Mouse (Mus musculus): Measurements from ENCODE around the gene Mtmr1. TPM values are rescaled to one million over a fixed set of nuclear protein-coding genes. Genes with fewer than 3 reads are reported as not detected.

The Mtmr1 gene
- polyA plus RNA-seq, 1 experiment from 2014 or later = 14.8 TPM

DNA sequence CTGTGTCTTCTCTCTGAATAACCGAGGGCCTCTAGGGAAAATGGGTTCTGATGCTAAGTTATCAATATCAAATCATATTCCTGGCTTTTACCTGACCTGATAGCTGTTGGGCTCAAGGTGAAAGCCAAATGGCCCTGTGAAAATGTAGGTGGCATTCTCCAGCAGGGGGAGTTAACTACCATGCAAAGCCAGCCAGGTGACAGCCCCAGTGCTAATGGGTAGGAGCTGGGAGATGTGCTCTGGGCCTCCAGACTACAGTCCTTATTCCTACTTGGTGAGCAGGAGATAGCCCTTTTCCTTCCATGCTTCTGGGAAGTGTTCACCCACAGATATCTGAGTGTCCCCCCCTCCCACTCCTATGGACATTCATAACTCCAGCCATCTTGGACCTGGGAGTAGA, 60.3 kb downstream of the Mtmr1 start:
- Histone ChIP-seq H3K79me2 (ENCODE audit: inconsistent target) (no peaks in the 10 kb centered on the region), H3K27ac (no peak overlapping the region), H3K36me3 (ENCODE audit: inconsistent target) (no peaks in the 10 kb centered on the region), H3K4me3 (ENCODE audit: inconsistent target) (no peak overlapping the region)
- 80% methylated on average over 1 of the region's 1 CpGs for WGBS (ENCODE audit: missing documents)

DNA sequence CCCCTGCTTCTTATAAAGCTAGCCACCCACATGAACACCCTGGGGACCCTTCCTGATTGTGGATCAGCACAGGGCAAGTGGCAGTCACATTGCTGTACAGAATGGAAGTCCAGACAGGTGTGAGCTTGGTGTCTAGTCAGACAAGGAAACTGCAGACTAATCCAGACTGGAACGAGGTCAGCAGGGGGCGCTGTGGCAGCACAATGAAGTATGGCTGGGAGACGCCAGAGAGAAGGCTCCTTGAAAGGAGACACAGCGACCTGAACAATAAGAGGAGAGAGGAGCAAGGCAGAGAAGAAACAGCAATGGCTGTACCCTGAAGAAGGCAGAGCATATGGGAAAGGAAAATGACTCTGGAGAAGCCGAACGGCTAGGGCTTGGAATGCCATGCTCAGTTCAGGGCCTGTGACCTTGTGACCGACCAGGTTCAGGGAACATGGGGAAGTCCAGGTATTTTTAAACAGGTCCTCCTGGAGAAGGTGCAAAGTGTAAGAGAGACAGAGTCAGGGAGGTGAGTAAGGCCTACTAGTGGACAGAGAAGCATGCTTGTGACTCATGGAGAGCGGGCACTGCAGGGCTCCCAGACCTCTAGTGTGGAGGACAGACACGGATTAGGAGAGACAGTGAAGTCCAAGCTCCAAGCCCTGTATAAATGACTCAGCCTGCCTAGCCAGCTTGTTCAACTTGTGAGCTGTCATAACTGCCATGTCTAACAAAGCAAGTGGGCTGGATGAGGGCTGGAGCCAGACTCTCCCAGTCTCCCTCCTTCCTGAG, 61.4 kb downstream of the Mtmr1 start:
- H3K79me2 ChIP-seq (ENCODE audit: inconsistent target) = no peaks in the 10 kb centered on the region
- WGBS (ENCODE audit: missing documents) = 55% methylated on average over 9 of the region's 9 CpGs
- no peak overlapping the region for H3K4me3 ChIP-seq (ENCODE audit: inconsistent target)
- H3K36me3 ChIP-seq (ENCODE audit: inconsistent target) = no peaks in the 10 kb centered on the region
- H3K27ac ChIP-seq = no peak overlapping the region

DNA sequence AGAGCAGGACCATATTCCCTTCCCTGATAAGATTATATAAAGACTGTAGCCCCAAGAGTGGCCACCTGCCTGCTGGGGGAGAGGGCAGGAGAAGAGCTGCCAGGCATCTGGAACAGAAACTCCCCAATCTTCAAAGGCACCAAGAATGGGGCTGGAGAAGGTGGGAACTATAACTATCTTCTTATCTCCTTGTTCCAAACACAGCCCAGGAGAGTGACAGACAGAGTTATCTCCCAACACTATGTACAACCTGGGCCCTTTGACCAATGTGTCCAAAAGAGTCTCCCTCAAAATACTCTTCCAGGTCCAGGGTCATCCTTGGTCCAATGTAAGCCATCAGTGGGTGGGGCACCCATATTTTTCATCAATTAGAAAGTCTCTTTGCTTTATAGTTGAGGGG, 62.9 kb downstream of the Mtmr1 start:
- Histone ChIP-seq H3K79me2 (ENCODE audit: inconsistent target) (no peaks in the 10 kb centered on the region), H3K4me3 (ENCODE audit: inconsistent target) (no peak overlapping the region), H3K36me3 (ENCODE audit: inconsistent target) (no peaks in the 10 kb centered on the region), H3K27ac (no peak overlapping the region)

DNA sequence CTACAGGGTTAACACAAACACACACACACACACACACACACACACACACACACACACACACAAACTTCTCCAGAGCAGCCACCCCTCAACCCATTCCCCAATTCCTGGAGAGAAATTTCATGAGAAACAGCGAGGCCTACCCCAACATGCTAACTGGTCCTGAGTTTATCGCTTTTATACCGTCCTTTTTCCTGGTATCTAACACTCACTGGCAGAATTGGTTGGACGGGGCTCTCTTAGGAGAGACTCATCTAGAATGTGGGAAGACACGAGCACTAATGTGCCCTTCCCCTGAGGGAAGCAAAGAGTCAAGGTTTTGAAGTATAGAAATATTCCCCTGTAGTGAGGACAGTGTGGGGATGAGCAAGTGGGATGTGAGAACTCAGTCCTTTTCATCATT, 66.3 kb downstream of the Mtmr1 start:
- no peaks in the 10 kb centered on the region for H3K36me3 ChIP-seq (ENCODE audit: inconsistent target)
- no peak overlapping the region for H3K4me3 ChIP-seq (ENCODE audit: inconsistent target)
- no peak overlapping the region for H3K27ac ChIP-seq
- no peaks in the 10 kb centered on the region for H3K79me2 ChIP-seq (ENCODE audit: inconsistent target)
- WGBS (ENCODE audit: missing documents) = 88% methylated on average over 5 of the region's 5 CpGs

DNA sequence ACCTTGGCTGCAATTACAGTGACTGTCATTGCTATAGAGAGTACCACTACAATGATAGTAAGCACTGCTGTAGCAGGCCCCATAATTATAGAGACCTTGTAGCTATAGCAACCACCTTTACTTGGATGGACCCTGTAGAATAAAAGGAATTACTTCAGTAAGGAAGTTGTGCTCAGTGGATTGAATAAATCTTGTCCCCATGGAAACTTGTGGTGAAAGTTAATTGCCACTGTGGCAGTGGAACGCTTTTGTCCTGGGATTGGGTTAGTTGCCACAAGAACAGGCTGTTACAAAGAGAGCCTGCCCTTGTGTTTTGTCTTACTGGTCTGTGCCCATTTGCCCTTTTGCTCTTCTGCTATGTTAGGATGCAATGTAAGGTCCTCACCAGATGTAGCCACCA, 69.9 kb downstream of the Mtmr1 start:
- H3K27ac ChIP-seq = no peak overlapping the region
- 100% methylated on average over 1 of the region's 1 CpGs for WGBS (ENCODE audit: missing documents)
- H3K79me2 ChIP-seq (ENCODE audit: inconsistent target) = no peaks in the 10 kb centered on the region
- no peaks in the 10 kb centered on the region for H3K36me3 ChIP-seq (ENCODE audit: inconsistent target)
- no peak overlapping the region for H3K4me3 ChIP-seq (ENCODE audit: inconsistent target)

DNA sequence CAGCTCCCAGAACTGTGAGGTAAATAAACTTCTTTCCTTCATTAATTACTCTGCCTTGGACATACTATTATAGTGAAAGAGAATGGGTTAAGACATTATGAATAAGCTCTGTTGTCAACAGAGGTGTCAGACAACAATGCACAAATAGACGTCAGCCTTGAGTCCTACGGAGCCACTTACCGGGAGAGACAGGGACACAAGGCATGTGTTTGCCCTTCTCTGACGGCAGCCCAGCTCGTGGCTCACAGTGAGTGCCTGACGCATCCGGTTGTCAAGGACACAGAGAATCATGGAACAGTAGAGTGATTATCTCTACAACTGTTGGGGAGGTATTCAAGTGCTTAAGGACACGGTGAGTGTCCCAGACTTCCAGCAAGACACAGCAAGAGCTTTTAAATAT, 70.3 kb downstream of the Mtmr1 start:
- Histone ChIP-seq H3K4me3 (ENCODE audit: inconsistent target) (no peak overlapping the region), H3K79me2 (ENCODE audit: inconsistent target) (no peaks in the 10 kb centered on the region), H3K27ac (no peak overlapping the region), H3K36me3 (ENCODE audit: inconsistent target) (no peaks in the 10 kb centered on the region)
- 99% methylated on average over 8 of the region's 8 CpGs for WGBS (ENCODE audit: missing documents)

DNA sequence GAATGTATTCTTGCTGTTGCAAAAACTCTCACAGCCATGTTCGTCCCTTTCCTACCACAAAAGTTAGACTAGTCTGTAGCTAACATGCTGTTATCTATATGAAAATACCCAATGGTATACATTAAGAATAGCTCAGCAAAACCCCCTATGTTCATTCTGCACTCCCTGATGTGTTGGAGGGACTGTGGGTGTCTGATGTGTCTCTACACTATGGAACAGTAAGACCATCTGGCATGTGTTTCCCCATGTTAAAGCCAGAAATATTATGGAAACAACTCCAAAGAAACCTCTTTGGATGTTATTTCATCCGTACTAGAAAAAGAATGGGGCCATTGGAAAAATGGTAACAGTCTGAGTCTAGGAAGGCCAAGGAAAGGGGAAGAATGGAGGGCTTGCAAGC, 71.0 kb downstream of the Mtmr1 start:
- 78% methylated on average over 2 of the region's 2 CpGs for WGBS (ENCODE audit: missing documents)
- no peaks in the 10 kb centered on the region for H3K79me2 ChIP-seq (ENCODE audit: inconsistent target)
- no peak overlapping the region for H3K27ac ChIP-seq
- H3K36me3 ChIP-seq (ENCODE audit: inconsistent target) = no peaks in the 10 kb centered on the region
- no peak overlapping the region for H3K4me3 ChIP-seq (ENCODE audit: inconsistent target)

DNA sequence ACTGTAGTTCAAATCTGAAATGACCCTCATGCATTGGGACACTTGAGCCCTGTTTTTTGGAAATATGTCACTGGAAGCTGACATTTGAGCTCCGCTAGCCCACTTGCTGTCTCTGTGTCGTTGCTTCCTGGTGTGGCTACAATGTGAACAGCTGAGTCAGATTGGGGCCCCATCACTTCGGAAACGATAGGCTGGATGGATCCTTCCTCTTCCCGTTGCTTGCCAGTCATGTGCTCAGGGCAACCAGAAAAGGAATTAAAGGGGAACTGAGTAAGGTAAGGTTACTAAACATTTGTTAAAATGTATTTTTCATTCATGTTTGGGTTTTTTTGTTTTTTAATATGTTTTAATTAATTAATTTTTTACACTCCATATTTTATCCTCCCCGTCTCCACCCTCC, 74.9 kb downstream of the Mtmr1 start:
- no peaks in the 10 kb centered on the region for H3K36me3 ChIP-seq (ENCODE audit: inconsistent target)
- H3K4me3 ChIP-seq (ENCODE audit: inconsistent target) = no peak overlapping the region
- H3K79me2 ChIP-seq (ENCODE audit: inconsistent target) = no peaks in the 10 kb centered on the region
- H3K27ac ChIP-seq = no peak overlapping the region
- WGBS (ENCODE audit: missing documents) = 63% methylated on average over 6 of the region's 6 CpGs

DNA sequence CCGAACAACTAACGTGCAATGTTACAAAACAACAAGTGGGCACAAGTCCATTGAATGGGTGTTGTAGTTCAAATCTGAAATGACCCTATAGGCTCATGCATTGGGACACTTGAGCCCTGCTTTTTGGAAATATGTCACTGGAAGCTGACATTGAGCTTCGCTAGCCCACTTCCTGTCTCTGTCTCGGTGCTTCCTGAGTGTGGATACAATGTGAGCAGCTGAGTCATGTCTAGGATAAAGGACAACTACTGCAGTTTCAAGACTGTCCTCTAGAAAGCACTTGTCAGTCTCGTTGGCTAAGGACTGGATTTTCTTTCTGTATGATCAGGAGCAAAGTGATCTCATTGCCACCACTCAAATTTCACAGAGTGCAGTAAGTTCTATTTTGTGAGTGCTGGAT, 78.4 kb downstream of the Mtmr1 start:
- Histone ChIP-seq H3K79me2 (ENCODE audit: inconsistent target) (no peaks in the 10 kb centered on the region), H3K36me3 (ENCODE audit: inconsistent target) (no peaks in the 10 kb centered on the region), H3K4me3 (ENCODE audit: inconsistent target) (no peak overlapping the region), H3K27ac (no peak overlapping the region)
- WGBS (ENCODE audit: missing documents) = 59% methylated on average over 5 of the region's 5 CpGs

DNA sequence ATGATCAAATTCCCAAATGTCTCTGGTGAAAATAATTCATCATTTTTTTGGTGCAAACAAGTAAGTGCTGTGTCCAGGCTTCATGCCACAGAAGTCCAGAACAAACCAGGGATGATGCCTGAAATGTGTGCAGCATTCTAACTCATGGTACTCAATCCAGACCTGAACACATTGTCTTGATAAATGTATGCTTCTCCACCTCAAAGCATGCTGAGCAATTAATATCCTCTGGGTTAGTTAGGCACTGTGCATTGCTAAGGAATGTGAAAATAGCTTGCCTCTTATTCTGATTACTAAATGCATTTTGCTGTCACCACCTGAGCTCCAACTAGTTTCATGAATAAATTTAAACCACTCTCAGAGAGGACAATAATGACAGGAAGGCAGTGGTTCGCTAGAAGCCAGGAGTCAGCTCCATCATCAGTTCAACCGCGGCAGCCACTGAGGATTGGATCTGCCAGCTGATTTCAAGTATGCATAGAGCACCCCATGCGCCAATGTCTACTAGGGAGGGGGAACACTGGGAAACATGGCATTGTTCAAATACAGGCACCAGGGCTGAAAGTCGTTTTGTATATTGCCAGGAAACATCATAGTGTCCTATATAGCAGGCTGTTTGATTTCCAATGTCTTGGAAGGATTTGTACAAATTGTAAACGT, 91.6 kb downstream of the Mtmr1 start:
- Histone ChIP-seq H3K36me3 (ENCODE audit: inconsistent target) (no peaks in the 10 kb centered on the region), H3K4me3 (ENCODE audit: inconsistent target) (no peak overlapping the region), H3K79me2 (ENCODE audit: inconsistent target) (no peaks in the 10 kb centered on the region), H3K27ac (no peak overlapping the region)
- 85% methylated on average over 6 of the region's 6 CpGs for WGBS (ENCODE audit: missing documents)

DNA sequence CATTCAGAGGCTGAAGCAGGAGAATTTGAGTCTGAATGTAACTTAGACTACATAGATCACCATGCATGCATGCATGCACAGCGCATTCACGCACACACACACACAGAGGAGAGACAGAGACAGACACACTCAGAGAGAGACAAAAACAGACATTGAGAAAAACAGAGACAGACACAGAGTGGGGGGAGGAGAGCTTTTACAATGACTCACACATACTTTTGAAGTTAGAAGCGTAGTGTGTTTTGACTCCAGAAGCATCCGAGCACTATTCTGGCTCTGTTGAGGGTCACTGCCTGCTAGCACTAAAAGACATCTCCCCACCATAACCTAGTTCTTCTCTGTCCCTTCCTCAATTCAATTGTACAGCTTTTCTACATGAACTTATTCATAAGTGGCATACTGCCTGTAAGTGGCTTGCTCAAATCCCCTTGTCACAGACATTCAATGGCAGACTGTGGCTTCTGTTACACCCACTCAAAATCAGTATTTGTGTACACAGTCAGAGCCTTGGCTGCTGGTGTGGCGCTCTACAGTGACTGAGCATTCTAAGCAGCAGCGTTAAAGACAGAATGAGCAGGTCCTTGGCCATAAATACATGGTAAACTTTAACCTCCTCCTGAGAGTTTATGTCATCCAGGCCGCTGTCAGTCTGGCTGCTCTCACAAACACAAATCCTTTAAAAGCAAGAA, 99.7 kb downstream of the Mtmr1 start:
- Histone ChIP-seq H3K4me3 (ENCODE audit: inconsistent target) (no peak overlapping the region), H3K27ac (no peak overlapping the region), H3K79me2 (ENCODE audit: inconsistent target) (no peaks in the 10 kb centered on the region), H3K36me3 (ENCODE audit: inconsistent target) (no peaks in the 10 kb centered on the region)
- 93% methylated on average over 5 of the region's 7 CpGs for WGBS (ENCODE audit: missing documents)

DNA sequence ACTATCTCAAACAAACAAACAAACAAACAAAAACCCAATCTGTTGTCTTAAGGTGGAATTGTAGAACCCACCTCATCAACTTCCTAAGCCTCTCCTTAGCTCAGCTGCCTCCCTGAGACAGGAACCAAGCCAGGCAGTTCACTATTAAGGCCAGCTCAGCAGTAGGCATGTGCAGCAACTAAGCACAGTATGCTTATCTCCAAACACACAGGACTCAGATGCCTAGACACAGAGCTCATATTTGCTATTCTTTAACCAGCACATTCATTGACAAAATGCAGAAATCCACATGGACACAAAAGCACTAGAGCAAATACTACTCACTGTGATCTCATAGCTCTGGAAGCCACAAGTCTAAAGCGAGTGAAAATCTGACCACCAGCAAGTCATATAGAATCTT, 100.9 kb downstream of the Mtmr1 start:
- Histone ChIP-seq H3K36me3 (ENCODE audit: inconsistent target) (no peaks in the 10 kb centered on the region), H3K79me2 (ENCODE audit: inconsistent target) (no peaks in the 10 kb centered on the region), H3K4me3 (ENCODE audit: inconsistent target) (no peak overlapping the region), H3K27ac (no peak overlapping the region)
- 82% methylated on average over 1 of the region's 1 CpGs for WGBS (ENCODE audit: missing documents)

DNA sequence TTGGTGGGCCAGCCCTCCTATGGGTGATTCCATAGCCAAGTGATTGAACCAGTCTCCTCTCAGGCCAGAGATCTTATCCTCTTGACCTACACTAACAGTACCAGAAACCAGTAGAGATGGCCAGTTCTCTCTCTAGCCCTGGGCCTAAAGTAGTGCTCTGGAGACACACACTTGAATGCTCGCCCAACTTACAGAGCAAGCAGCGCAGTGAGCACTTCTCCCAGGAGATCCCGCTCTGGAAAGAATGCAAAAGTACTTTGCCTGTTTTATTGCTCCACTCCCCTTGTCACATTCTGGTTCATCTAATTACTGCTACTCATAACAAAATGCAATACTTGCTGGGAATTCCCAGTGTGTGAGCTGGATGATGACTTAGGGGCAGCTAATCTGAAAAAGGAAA, 102.9 kb downstream of the Mtmr1 start:
- no peaks in the 10 kb centered on the region for H3K79me2 ChIP-seq (ENCODE audit: inconsistent target)
- no peak overlapping the region for H3K27ac ChIP-seq
- WGBS (ENCODE audit: missing documents) = 96% methylated on average over 3 of the region's 3 CpGs
- no peak overlapping the region for H3K4me3 ChIP-seq (ENCODE audit: inconsistent target)
- no peaks in the 10 kb centered on the region for H3K36me3 ChIP-seq (ENCODE audit: inconsistent target)

All from macrophage (primary cell).